Mouse (Mus musculus): ENCODE results near the gene Fbxo21. TPM values are rescaled to one million over a fixed set of nuclear protein-coding genes. Genes with fewer than 3 reads are reported as not detected.

Fbxo21 gene
- polyA plus RNA-seq, 1 experiment from 2014 or later = 133 TPM

GRCm38 (mm10) chr5:117955675-117956420, 20.7 kb upstream of the Fbxo21 start:
- Histone ChIP-seq H3K27me3 (no peaks in the 10 kb centered on the region; the same call in 1 of the 2 replicates), H3K4me2 (replicated peaks) (no peak overlapping the region), H3K4me3 (no peak overlapping the region), H3K4me1 (no peaks in the 10 kb centered on the region), H3K9ac (no peak overlapping the region), H3K9me3 (replicated peaks) (no peaks in the 10 kb centered on the region), H3K27ac (no peak overlapping the region), H3K36me3 (no peaks in the 10 kb centered on the region)
- no peak for ATAC-seq (ENCODE audit: low FRiP score)
- WGBS = 39% methylated on average over 10 of the region's 10 CpGs

- 53% methylated on average over 9 of the region's 9 CpGs for WGBS
- no peaks in the 10 kb centered on the region for H3K36me3 ChIP-seq
- H3K27me3 ChIP-seq = no peaks in the 10 kb centered on the region; the same call in 1 of the 2 replicates
- no peaks in the 10 kb centered on the region for H3K9me3 ChIP-seq (replicated peaks)
- no peak overlapping the region for H3K27ac ChIP-seq
- no peak overlapping the region for H3K9ac ChIP-seq
- H3K4me1 ChIP-seq = peaks cover 3% of the 10 kb centered on the region; the same call in 1 of the 2 replicates
- no peak overlapping the region for H3K4me2 ChIP-seq (replicated peaks)
- no peak for ATAC-seq (ENCODE audit: low FRiP score)
- H3K4me3 ChIP-seq = no peak overlapping the region
Observed at GRCm38 (mm10) chr5:117964750-117965149, 11.8 kb upstream of the Fbxo21 start.

GRCm38 (mm10) chr5:117966956-117967355, 9.6 kb upstream of the Fbxo21 start:
- Histone ChIP-seq H3K27ac (no peak overlapping the region), H3K4me2 (replicated peaks) (no peak overlapping the region), H3K36me3 (no peaks in the 10 kb centered on the region), H3K4me3 (no peak overlapping the region), H3K9me3 (replicated peaks) (no peaks in the 10 kb centered on the region), H3K27me3 (no peaks in the 10 kb centered on the region), H3K4me1 (peaks cover 3% of the 10 kb centered on the region; the same call in 1 of the 2 replicates), H3K9ac (no peak overlapping the region)
- ATAC-seq (ENCODE audit: low FRiP score) = no peak
- WGBS = 62% methylated on average over 9 of the region's 9 CpGs

- 72% methylated on average over 4 of the region's 4 CpGs for WGBS
- H3K4me3 ChIP-seq = no peak overlapping the region
- ATAC-seq (ENCODE audit: low FRiP score) = no peak
- no peaks in the 10 kb centered on the region for H3K27me3 ChIP-seq
- H3K36me3 ChIP-seq = no peaks in the 10 kb centered on the region
- no peaks in the 10 kb centered on the region for H3K9me3 ChIP-seq (replicated peaks)
- H3K4me2 ChIP-seq (replicated peaks) = no peak overlapping the region
- peaks cover 3% of the 10 kb centered on the region; the same call in 1 of the 2 replicates for H3K4me1 ChIP-seq
- H3K27ac ChIP-seq = no peak overlapping the region
- H3K9ac ChIP-seq = no peak overlapping the region
Observed at GRCm38 (mm10) chr5:117967659-117968069, 8.9 kb upstream of the Fbxo21 start.

- Histone ChIP-seq H3K36me3 (no peaks in the 10 kb centered on the region), H3K4me1 (peaks cover under 1% of the 10 kb centered on the region; the same call in 1 of the 2 replicates), H3K4me3 (no peak overlapping the region), H3K27ac (no peak overlapping the region), H3K4me2 (replicated peaks) (no peak overlapping the region), H3K27me3 (no peaks in the 10 kb centered on the region), H3K9me3 (replicated peaks) (no peaks in the 10 kb centered on the region), H3K9ac (no peak overlapping the region)
- no peak for ATAC-seq (ENCODE audit: low FRiP score)
- WGBS = 90% methylated on average over 10 of the region's 10 CpGs
Observed at GRCm38 (mm10) chr5:117969681-117970427, 6.7 kb upstream of the Fbxo21 start.

GRCm38 (mm10) chr5:117976263-117976656, 270 bp upstream of the Fbxo21 start:
- H3K9ac ChIP-seq = peak overlapping the region; percentile 99; the same call in 1 of the 2 replicates
- H3K27ac ChIP-seq = peak overlapping the region; percentile 92; the same call in 1 of the 2 replicates
- peaks cover 23% of the 10 kb centered on the region for H3K4me1 ChIP-seq
- H3K4me2 ChIP-seq (replicated peaks) = peak overlapping the region; percentile 78
- peaks cover 22% of the 10 kb centered on the region for H3K36me3 ChIP-seq
- no peaks in the 10 kb centered on the region for H3K27me3 ChIP-seq
- no peaks in the 10 kb centered on the region for H3K9me3 ChIP-seq (replicated peaks)
- WGBS = 25% methylated on average over 19 of the region's 19 CpGs
- ATAC-seq (ENCODE audit: low FRiP score) = peak; percentile 17
- H3K4me3 ChIP-seq = peak overlapping the region; percentile 98

GRCm38 (mm10) chr5:117977501-117978158, 1.1 kb downstream of the Fbxo21 start:
- Histone ChIP-seq H3K9me3 (replicated peaks) (no peaks in the 10 kb centered on the region), H3K4me2 (replicated peaks) (peak overlapping the region; percentile 78), H3K4me1 (peaks cover 23% of the 10 kb centered on the region), H3K9ac (peak overlapping the region; percentile 99), H3K27ac (peak overlapping the region; percentile 92), H3K27me3 (no peaks in the 10 kb centered on the region), H3K36me3 (peaks cover 36% of the 10 kb centered on the region), H3K4me3 (peak overlapping the region; percentile 98)
- peak; percentile 17 for ATAC-seq (ENCODE audit: low FRiP score)
- 2% methylated on average over 24 of the region's 30 CpGs for WGBS

GRCm38 (mm10) chr5:117978159-117978697, 1.7 kb downstream of the Fbxo21 start:
- peak overlapping the region; percentile 92 for H3K27ac ChIP-seq

GRCm38 (mm10) chr5:117979082-117979481, 2.6 kb downstream of the Fbxo21 start:
- WGBS = 67% methylated on average over 5 of the region's 5 CpGs
- H3K4me2 ChIP-seq (replicated peaks) = peak overlapping the region; percentile 78; the same call in 1 of the 2 replicates
- no peaks in the 10 kb centered on the region for H3K9me3 ChIP-seq (replicated peaks)

More at GRCm38 (mm10) chr5:117978159-117978697, 1.7 kb downstream of the Fbxo21 start:
- Histone ChIP-seq H3K36me3 (peaks cover 42% of the 10 kb centered on the region), H3K9ac (peak overlapping the region; percentile 99), H3K4me3 (peak overlapping the region; percentile 98), H3K4me1 (peaks cover 25% of the 10 kb centered on the region), H3K27me3 (no peaks in the 10 kb centered on the region), H3K9me3 (replicated peaks) (no peaks in the 10 kb centered on the region), H3K4me2 (replicated peaks) (peak overlapping the region; percentile 78)
- whole genome bisulfite sequencing = 49% methylated on average over 17 of the region's 17 CpGs
- ATAC-seq (ENCODE audit: low FRiP score) = peak; percentile 10; the same call in 1 of the 2 replicates

GRCm38 (mm10) chr5:117980921-117981320, 4.4 kb downstream of the Fbxo21 start:
- H3K27me3 ChIP-seq = no peaks in the 10 kb centered on the region
- no peak for ATAC-seq (ENCODE audit: low FRiP score)
- peaks cover 59% of the 10 kb centered on the region for H3K36me3 ChIP-seq
- WGBS = 92% methylated on average over 8 of the region's 8 CpGs
- no peak overlapping the region for H3K4me2 ChIP-seq (replicated peaks)
- no peak overlapping the region for H3K9ac ChIP-seq
- no peak overlapping the region for H3K4me3 ChIP-seq
- H3K9me3 ChIP-seq (replicated peaks) = no peaks in the 10 kb centered on the region
- H3K27ac ChIP-seq = no peak overlapping the region
- H3K4me1 ChIP-seq = peaks cover 29% of the 10 kb centered on the region

More at GRCm38 (mm10) chr5:117979082-117979481, 2.6 kb downstream of the Fbxo21 start:
- 0 out of 2 replicates have a peak overlapping the region, but pooled peaks have one; percentile 8 for H3K9ac ChIP-seq
- H3K27ac ChIP-seq = no peak overlapping the region
- H3K36me3 ChIP-seq = peaks cover 46% of the 10 kb centered on the region
- no peak overlapping the region for H3K4me3 ChIP-seq
- ATAC-seq (ENCODE audit: low FRiP score) = no peak
- no peaks in the 10 kb centered on the region for H3K27me3 ChIP-seq
- peaks cover 29% of the 10 kb centered on the region for H3K4me1 ChIP-seq

- peaks cover 29% of the 10 kb centered on the region for H3K4me1 ChIP-seq
- peaks cover 69% of the 10 kb centered on the region for H3K36me3 ChIP-seq
- WGBS = 86% methylated on average over 5 of the region's 5 CpGs
- no peak overlapping the region for H3K27ac ChIP-seq
- no peak overlapping the region for H3K4me2 ChIP-seq (replicated peaks)
- no peaks in the 10 kb centered on the region for H3K9me3 ChIP-seq (replicated peaks)
- no peak overlapping the region for H3K4me3 ChIP-seq
- H3K9ac ChIP-seq = no peak overlapping the region
- no peak for ATAC-seq (ENCODE audit: low FRiP score)
- no peaks in the 10 kb centered on the region for H3K27me3 ChIP-seq
Observed at GRCm38 (mm10) chr5:117981943-117982342, 5.4 kb downstream of the Fbxo21 start.
